Comparison of ENCODE assay signal across 9 mouse cellular contexts in genomic region chr2:144274741-144275140, GRCm38 (mm10). TPM values are rescaled to one million over a fixed set of nuclear protein-coding genes. Genes with fewer than 3 reads are reported as not detected.
DNase-seq lines count a peak whose midpoint lies in the region; ATAC-seq lines count a peak whose summit lies in the region.
"Had no signal": no experiment of that assay in that cellular context is flagged by ENCODE, and none has a peak within 500 bp of the region (broad histone marks: within the 10 kb centered on the region; RNA-seq: fewer than 3 reads in every experiment).

No protein-coding gene starts in this region.

- no peaks in the 10 kb centered on the region for H3K27me3 ChIP-seq in forebrain, embryonic 15.5 days
- no peaks in the 10 kb centered on the region for H3K27me3 ChIP-seq in forebrain, embryonic 11.5 days (ENCODE audit: control insufficient read depth, insufficient read depth, low read length)
- no peaks in the 10 kb centered on the region for H3K27me3 ChIP-seq in intestine, embryonic 16.5 days (replicated peaks; ENCODE audit: control insufficient read depth, insufficient read depth, low read length)
- no peaks in the 10 kb centered on the region for H3K27me3 ChIP-seq in stomach, embryonic 16.5 days (ENCODE audit: control insufficient read depth, insufficient read depth, low read length)
- no peaks in the 10 kb centered on the region for H3K27me3 ChIP-seq in midbrain, embryonic 16.5 days (ENCODE audit: control insufficient read depth, insufficient read depth, low read depth, low read length)

- no peak overlapping the region for H3K9ac ChIP-seq in forebrain, embryonic 15.5 days (replicated peaks)
- no peak overlapping the region for H3K9ac ChIP-seq in forebrain, embryonic 11.5 days (ENCODE audit: low read length)
- peak overlapping the region; percentile 47; the same call in 1 of the 2 replicates for H3K9ac ChIP-seq in intestine, embryonic 16.5 days (ENCODE audit: low read depth, low read length)
- H3K9ac ChIP-seq in stomach, embryonic 16.5 days (ENCODE audit: low read length), result peak overlapping the region; percentile 20
- H3K9ac ChIP-seq in midbrain, embryonic 16.5 days (ENCODE audit: low read depth, low read length), result no peak overlapping the region

- peaks cover 3% of the 10 kb centered on the region; the same call in 1 of the 2 replicates for H3K36me3 ChIP-seq in forebrain, embryonic 15.5 days
- no peaks in the 10 kb centered on the region for H3K36me3 ChIP-seq in forebrain, embryonic 11.5 days (ENCODE audit: control insufficient read depth, insufficient read depth, low read length)
- H3K36me3 ChIP-seq in intestine, embryonic 16.5 days (ENCODE audit: control insufficient read depth, insufficient read depth, low read length), result peaks cover 7% of the 10 kb centered on the region
- peaks cover 7% of the 10 kb centered on the region for H3K36me3 ChIP-seq in stomach, embryonic 16.5 days (ENCODE audit: control insufficient read depth, insufficient read depth, low read length)
- peaks cover 2% of the 10 kb centered on the region; the same call in 1 of the 2 replicates for H3K36me3 ChIP-seq in midbrain, embryonic 16.5 days (ENCODE audit: control insufficient read depth, insufficient read depth, low read length)

- WGBS in forebrain, embryonic 15.5 days, result 80% methylated on average over 8 of the region's 8 CpGs
- WGBS in forebrain, embryonic 11.5 days, result 71% methylated on average over 8 of the region's 8 CpGs
- 30% methylated on average over 8 of the region's 8 CpGs for WGBS in intestine, embryonic 16.5 days
- 18% methylated on average over 8 of the region's 8 CpGs for WGBS in stomach, embryonic 16.5 days
- WGBS in midbrain, embryonic 16.5 days, result 78% methylated on average over 8 of the region's 8 CpGs

- peaks cover 4% of the 10 kb centered on the region; the same call in 1 of the 2 replicates for H3K4me1 ChIP-seq in forebrain, embryonic 15.5 days
- H3K4me1 ChIP-seq in forebrain, embryonic 11.5 days (replicated peaks; ENCODE audit: control insufficient read depth, insufficient read depth, low read length), result no peaks in the 10 kb centered on the region
- peaks cover 14% of the 10 kb centered on the region for H3K4me1 ChIP-seq in intestine, embryonic 16.5 days (ENCODE audit: control insufficient read depth, insufficient read depth, low read length)
- H3K4me1 ChIP-seq in stomach, embryonic 16.5 days (ENCODE audit: control insufficient read depth, insufficient read depth, low read length), result peaks cover 16% of the 10 kb centered on the region
- peaks cover 6% of the 10 kb centered on the region for H3K4me1 ChIP-seq in midbrain, embryonic 16.5 days (ENCODE audit: control insufficient read depth, insufficient read depth, low read length)

- no peak overlapping the region for H3K4me2 ChIP-seq in forebrain, embryonic 15.5 days (replicated peaks)
- no peak overlapping the region for H3K4me2 ChIP-seq in forebrain, embryonic 11.5 days (ENCODE audit: low read depth, low read length, severe bottlenecking)
- peak overlapping the region; percentile 26; the same call in 1 of the 2 replicates for H3K4me2 ChIP-seq in intestine, embryonic 16.5 days (ENCODE audit: low read depth, low read length)
- peak overlapping the region; percentile 23 for H3K4me2 ChIP-seq in stomach, embryonic 16.5 days (ENCODE audit: low read depth, low read length)
- no peak overlapping the region for H3K4me2 ChIP-seq in midbrain, embryonic 16.5 days (ENCODE audit: low read length)

- DNase-seq in forebrain, embryonic 11.5 days (ENCODE audit: low spot score), result no peak
- DNase-seq in lung, postnatal 36 days, result peak; percentile 34
- no peak for DNase-seq in lung, postnatal 14 days
- DNase-seq in cerebellum, adult 18-20 months, result no peak

- H3K9me3 ChIP-seq in forebrain, embryonic 15.5 days, result no peaks in the 10 kb centered on the region
- H3K9me3 ChIP-seq in forebrain, embryonic 11.5 days (ENCODE audit: control insufficient read depth, low read length), result no peaks in the 10 kb centered on the region
- no peaks in the 10 kb centered on the region for H3K9me3 ChIP-seq in intestine, embryonic 16.5 days (ENCODE audit: control insufficient read depth, low read length)
- no peaks in the 10 kb centered on the region for H3K9me3 ChIP-seq in stomach, embryonic 16.5 days (replicated peaks; ENCODE audit: control insufficient read depth, low read length)
- no peaks in the 10 kb centered on the region for H3K9me3 ChIP-seq in midbrain, embryonic 16.5 days (replicated peaks; ENCODE audit: control insufficient read depth, low read length, poor library complexity, severe bottlenecking)

- H3K27ac ChIP-seq in forebrain, embryonic 15.5 days (replicated peaks), result 0 out of 2 replicates have a peak overlapping the region, but pooled peaks have one; percentile 0
- no peak overlapping the region for H3K27ac ChIP-seq in forebrain, embryonic 11.5 days (ENCODE audit: low read depth, low read length)
- peak overlapping the region; percentile 52; the same call in 1 of the 2 replicates for H3K27ac ChIP-seq in intestine, embryonic 16.5 days (ENCODE audit: low read length)
- peak overlapping the region; percentile 38 for H3K27ac ChIP-seq in stomach, embryonic 16.5 days (ENCODE audit: low read length)
- no peak overlapping the region for H3K27ac ChIP-seq in midbrain, embryonic 16.5 days (ENCODE audit: low read length)

- no peak overlapping the region for H3K4me3 ChIP-seq in forebrain, embryonic 15.5 days
- H3K4me3 ChIP-seq in forebrain, embryonic 11.5 days (ENCODE audit: low read depth, low read length), result no peak overlapping the region
- H3K4me3 ChIP-seq in intestine, embryonic 16.5 days (ENCODE audit: low read length), result no peak overlapping the region
- H3K4me3 ChIP-seq in stomach, embryonic 16.5 days (replicated peaks; ENCODE audit: low read length), result no peak overlapping the region
- no peak overlapping the region for H3K4me3 ChIP-seq in midbrain, embryonic 16.5 days (ENCODE audit: low read depth, low read length)

- no peak for ATAC-seq in forebrain, embryonic 15.5 days (replicated peaks)
- ATAC-seq in forebrain, embryonic 11.5 days (replicated peaks; ENCODE audit: low FRiP score), result no peak
- no peak for ATAC-seq in intestine, embryonic 16.5 days
- no peak for ATAC-seq in stomach, embryonic 16.5 days (ENCODE audit: insufficient read depth, low FRiP score)
- ATAC-seq in midbrain, embryonic 16.5 days, result no peak
- ATAC-seq: inflammation-experienced regulatory T-cells, adult 6 months had no signal

RNA-seq across cellular contexts. Expression of gene Snx5, which starts 4.0 kb away (rescaled TPM):
- 58.8 and 62.4 TPM in 2 replicates for polyA plus RNA-seq in forebrain, embryonic 15.5 days (2015; fragmentation: Nextera tagmentation; extraction: Ambion mirVana)
- polyA plus RNA-seq in forebrain, embryonic 11.5 days (2014; fragmentation: Nextera tagmentation; extraction: Ambion mirVana), result 117 and 129 TPM in 2 replicates
- 147 and 149 TPM in 2 replicates for polyA plus RNA-seq in intestine, embryonic 16.5 days (2015; fragmentation: Nextera tagmentation; extraction: Ambion mirVana)
- 106 and 109 TPM in 2 replicates for polyA plus RNA-seq in stomach, embryonic 16.5 days (2015; fragmentation: Nextera tagmentation; extraction: Ambion mirVana)
- 63.9 and 66.7 TPM in 2 replicates for polyA plus RNA-seq in midbrain, embryonic 16.5 days (2015; fragmentation: Nextera tagmentation; extraction: Ambion mirVana)

RNA-seq across cellular contexts. Expression of gene Mgme1, which starts 4.3 kb away (rescaled TPM):
- 10.9 and 12.8 TPM in 2 replicates for polyA plus RNA-seq in forebrain, embryonic 15.5 days (2015; fragmentation: Nextera tagmentation; extraction: Ambion mirVana)
- polyA plus RNA-seq in forebrain, embryonic 11.5 days (2014; fragmentation: Nextera tagmentation; extraction: Ambion mirVana), result 19.1 and 19.9 TPM in 2 replicates
- polyA plus RNA-seq in intestine, embryonic 16.5 days (2015; fragmentation: Nextera tagmentation; extraction: Ambion mirVana), result 22.8 and 23.9 TPM in 2 replicates
- 18.3 and 20.0 TPM in 2 replicates for polyA plus RNA-seq in stomach, embryonic 16.5 days (2015; fragmentation: Nextera tagmentation; extraction: Ambion mirVana)
- 10.2 and 11.9 TPM in 2 replicates for polyA plus RNA-seq in midbrain, embryonic 16.5 days (2015; fragmentation: Nextera tagmentation; extraction: Ambion mirVana)

RNA-seq across cellular contexts. Expression of gene Ovol2, which starts 57.2 kb away (rescaled TPM):
- not detected in 2 replicates for polyA plus RNA-seq in forebrain, embryonic 15.5 days (2015; fragmentation: Nextera tagmentation; extraction: Ambion mirVana)
- polyA plus RNA-seq in forebrain, embryonic 11.5 days (2014; fragmentation: Nextera tagmentation; extraction: Ambion mirVana), result 0.24 TPM in 1 of 2 replicates, not detected in the other
- polyA plus RNA-seq in intestine, embryonic 16.5 days (2015; fragmentation: Nextera tagmentation; extraction: Ambion mirVana), result 1.2 TPM in 2 replicates
- 3.2 and 3.5 TPM in 2 replicates for polyA plus RNA-seq in stomach, embryonic 16.5 days (2015; fragmentation: Nextera tagmentation; extraction: Ambion mirVana)
- polyA plus RNA-seq in midbrain, embryonic 16.5 days (2015; fragmentation: Nextera tagmentation; extraction: Ambion mirVana), result not detected in 2 replicates
- polyA plus RNA-seq: inflammation-experienced regulatory T-cells, adult 6 months had no signal

Comparison
In these comparisons a context has a peak if more than half of its experiments do, and no peak if none do; other contexts are left out.
1. H3K27ac ChIP-seq: peak in forebrain, embryonic 15.5 days (single experiment), intestine, embryonic 16.5 days (single experiment) and stomach, embryonic 16.5 days (single experiment); none in forebrain, embryonic 11.5 days (single experiment) and midbrain, embryonic 16.5 days (single experiment).
2. H3K4me2 ChIP-seq: peak in intestine, embryonic 16.5 days (single experiment) and stomach, embryonic 16.5 days (single experiment); none in forebrain, embryonic 15.5 days (single experiment), forebrain, embryonic 11.5 days (single experiment) and midbrain, embryonic 16.5 days (single experiment).
3. H3K9ac ChIP-seq: peak in intestine, embryonic 16.5 days (single experiment) and stomach, embryonic 16.5 days (single experiment); none in forebrain, embryonic 15.5 days (single experiment), forebrain, embryonic 11.5 days (single experiment) and midbrain, embryonic 16.5 days (single experiment).